Mouse (Mus musculus): ENCODE data around the gene Fut1. TPM values are rescaled to one million over a fixed set of nuclear protein-coding genes. Genes with fewer than 3 reads are reported as not detected.

The Fut1 gene
- polyA plus RNA-seq, 1 experiment from 2014 or later = not detected

DNA sequence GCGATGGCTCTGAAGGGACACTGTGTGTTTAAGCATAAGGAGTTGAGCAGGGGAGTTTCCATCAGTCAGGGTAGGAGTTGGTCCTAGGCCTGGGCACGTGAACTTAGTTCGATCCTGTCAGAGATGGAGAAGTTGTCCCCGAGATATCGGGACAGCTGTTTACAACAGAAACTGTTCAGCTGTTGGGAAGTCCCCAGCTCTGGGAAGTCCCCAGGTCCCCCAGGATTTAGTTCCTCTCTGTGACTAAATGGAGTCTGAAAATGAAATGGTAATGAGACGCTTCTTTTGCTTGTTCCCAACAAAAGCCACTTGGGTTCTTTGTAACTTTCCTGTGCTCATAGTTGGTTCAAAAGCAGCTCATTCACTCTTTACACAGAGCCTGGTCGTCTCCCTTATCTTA is 25.2 kb upstream of the Fut1 start:
- Histone ChIP-seq H3K4me3 (ENCODE audit: inconsistent target) (no peak overlapping the region), H3K27ac (peak overlapping the region; percentile 12; the same call in 1 of the 2 replicates), H3K36me3 (ENCODE audit: inconsistent target) (peaks cover 13% of the 10 kb centered on the region; the same call in 1 of the 2 replicates), H3K79me2 (ENCODE audit: inconsistent target) (no peaks in the 10 kb centered on the region)
- 29% methylated on average over 7 of the region's 7 CpGs for WGBS (ENCODE audit: missing documents)

DNA sequence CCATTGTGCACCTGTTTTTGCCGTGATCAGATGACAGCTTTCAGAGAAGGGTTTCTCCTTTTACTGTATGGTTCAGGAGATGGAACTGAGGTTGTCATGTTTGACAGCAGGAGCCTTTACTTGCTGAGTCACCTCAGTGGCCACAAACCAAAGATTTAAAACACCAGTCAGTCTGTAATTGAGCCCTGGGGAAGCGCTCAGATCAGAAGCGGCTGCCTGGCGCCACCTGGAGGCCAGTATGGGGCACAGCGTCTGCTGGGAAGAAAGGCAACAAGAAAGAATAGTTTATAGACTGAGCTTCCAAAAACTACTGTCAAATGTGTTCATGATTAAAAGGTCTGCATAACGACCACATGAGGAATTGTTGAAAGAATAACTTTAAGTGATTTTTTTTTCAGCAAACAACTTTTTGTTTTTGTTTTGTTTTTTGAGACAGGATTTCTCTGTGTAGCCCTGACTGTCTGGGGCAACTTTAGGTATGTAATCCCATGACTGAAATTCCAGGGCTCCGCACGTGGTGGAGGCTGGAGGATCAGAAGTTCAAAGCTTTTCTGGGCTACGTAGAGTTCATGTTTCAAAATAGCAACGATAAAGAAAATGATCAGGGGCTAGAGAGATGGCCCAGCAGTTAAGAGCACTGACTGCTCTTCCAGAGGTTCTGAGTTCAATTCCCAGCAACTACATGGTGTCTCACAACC is 23.8 kb upstream of the Fut1 start:
- Histone ChIP-seq H3K27ac (no peak overlapping the region), H3K4me3 (ENCODE audit: inconsistent target) (no peak overlapping the region), H3K36me3 (ENCODE audit: inconsistent target) (peaks cover under 1% of the 10 kb centered on the region; the same call in 1 of the 2 replicates), H3K79me2 (ENCODE audit: inconsistent target) (no peaks in the 10 kb centered on the region)
- 31% methylated on average over 10 of the region's 10 CpGs for WGBS (ENCODE audit: missing documents)

DNA sequence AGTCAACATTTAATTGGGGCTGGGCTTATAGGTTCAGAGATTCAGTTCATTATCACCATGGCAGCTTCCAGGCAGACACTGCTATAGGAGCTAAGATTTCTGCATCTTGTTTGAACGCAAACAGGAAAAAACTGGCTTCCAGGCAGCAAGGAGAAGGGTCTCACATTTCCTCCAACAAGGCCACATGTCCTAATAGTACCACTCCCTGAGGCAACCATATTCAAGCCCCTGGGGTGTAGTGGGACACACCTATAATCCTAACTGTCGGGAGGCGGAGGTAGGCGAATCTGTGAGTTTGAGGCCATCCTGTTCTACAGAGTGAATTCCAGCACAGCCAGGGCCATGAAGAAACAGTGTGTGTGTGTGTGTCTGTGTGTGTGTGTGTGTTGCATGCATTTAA is 21.9 kb upstream of the Fut1 start:
- Histone ChIP-seq H3K27ac (no peak overlapping the region), H3K4me3 (ENCODE audit: inconsistent target) (no peak overlapping the region), H3K36me3 (ENCODE audit: inconsistent target) (no peaks in the 10 kb centered on the region), H3K79me2 (ENCODE audit: inconsistent target) (no peaks in the 10 kb centered on the region)
- 94% methylated on average over 4 of the region's 4 CpGs for WGBS (ENCODE audit: missing documents)

DNA sequence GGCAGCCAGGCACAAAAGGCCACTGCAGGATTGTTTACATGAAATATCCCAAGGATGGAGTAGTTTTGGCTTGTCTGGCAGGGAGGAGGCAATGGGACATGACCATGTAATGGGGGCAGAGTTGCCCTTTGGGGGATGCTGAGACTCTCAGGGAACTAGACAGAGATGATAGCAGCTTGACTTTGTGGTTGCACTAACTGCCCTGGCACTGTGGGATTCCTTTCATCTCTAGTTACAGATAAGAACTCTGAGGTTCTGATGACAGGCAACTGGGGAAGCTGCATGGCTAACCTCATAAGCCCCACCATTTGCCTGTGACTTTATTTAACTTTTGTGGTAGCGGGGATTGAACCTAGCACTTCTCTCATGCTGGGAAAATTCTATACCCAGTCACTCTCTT is 21.0 kb upstream of the Fut1 start:
- 100% methylated on average over 1 of the region's 1 CpGs for WGBS (ENCODE audit: missing documents)
- Histone ChIP-seq H3K27ac (no peak overlapping the region), H3K4me3 (ENCODE audit: inconsistent target) (no peak overlapping the region), H3K36me3 (ENCODE audit: inconsistent target) (no peaks in the 10 kb centered on the region), H3K79me2 (ENCODE audit: inconsistent target) (no peaks in the 10 kb centered on the region)

DNA sequence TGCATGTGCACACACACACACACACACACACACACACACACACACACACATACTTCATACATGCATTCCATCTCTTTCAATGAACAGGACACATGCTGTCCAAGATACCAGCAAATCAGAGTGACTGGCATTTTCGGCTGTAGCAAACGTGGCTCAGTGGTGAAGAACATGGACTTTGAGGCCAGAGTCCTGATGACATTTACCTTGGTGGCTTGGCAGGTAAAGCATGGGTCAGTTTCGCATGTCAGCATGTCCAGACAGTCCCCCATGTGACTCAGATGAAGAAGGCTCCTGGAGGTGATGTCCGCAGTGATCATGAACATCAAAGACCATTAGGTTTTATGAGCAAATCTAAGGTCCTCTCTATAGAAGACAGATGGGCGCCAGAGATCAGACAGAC is 20.1 kb upstream of the Fut1 start:
- Histone ChIP-seq H3K36me3 (ENCODE audit: inconsistent target) (no peaks in the 10 kb centered on the region), H3K4me3 (ENCODE audit: inconsistent target) (no peak overlapping the region), H3K79me2 (ENCODE audit: inconsistent target) (no peaks in the 10 kb centered on the region), H3K27ac (no peak overlapping the region)
- WGBS (ENCODE audit: missing documents) = 95% methylated on average over 5 of the region's 5 CpGs

DNA sequence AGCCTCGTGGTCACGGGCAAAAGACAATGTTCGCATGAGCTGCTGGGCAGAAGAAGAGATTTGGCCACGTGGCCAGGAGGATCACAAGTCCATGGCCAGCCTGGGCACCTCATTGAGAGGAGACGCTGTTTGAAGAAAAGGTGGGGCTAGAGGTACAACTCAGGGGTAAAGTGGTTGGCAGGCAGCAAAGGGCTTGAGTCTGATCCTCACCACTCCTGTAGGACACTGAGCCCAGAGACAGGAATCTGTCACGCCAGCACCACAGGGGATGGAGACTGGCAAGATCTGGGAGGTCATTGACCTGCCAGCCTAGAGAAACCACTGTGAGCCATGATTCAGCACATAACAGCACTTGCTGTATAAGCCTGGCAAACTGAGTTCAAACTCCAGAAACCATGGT is 19.6 kb upstream of the Fut1 start:
- no peaks in the 10 kb centered on the region for H3K36me3 ChIP-seq (ENCODE audit: inconsistent target)
- no peak overlapping the region for H3K27ac ChIP-seq
- WGBS (ENCODE audit: missing documents) = 89% methylated on average over 6 of the region's 6 CpGs
- no peak overlapping the region for H3K4me3 ChIP-seq (ENCODE audit: inconsistent target)
- no peaks in the 10 kb centered on the region for H3K79me2 ChIP-seq (ENCODE audit: inconsistent target)

DNA sequence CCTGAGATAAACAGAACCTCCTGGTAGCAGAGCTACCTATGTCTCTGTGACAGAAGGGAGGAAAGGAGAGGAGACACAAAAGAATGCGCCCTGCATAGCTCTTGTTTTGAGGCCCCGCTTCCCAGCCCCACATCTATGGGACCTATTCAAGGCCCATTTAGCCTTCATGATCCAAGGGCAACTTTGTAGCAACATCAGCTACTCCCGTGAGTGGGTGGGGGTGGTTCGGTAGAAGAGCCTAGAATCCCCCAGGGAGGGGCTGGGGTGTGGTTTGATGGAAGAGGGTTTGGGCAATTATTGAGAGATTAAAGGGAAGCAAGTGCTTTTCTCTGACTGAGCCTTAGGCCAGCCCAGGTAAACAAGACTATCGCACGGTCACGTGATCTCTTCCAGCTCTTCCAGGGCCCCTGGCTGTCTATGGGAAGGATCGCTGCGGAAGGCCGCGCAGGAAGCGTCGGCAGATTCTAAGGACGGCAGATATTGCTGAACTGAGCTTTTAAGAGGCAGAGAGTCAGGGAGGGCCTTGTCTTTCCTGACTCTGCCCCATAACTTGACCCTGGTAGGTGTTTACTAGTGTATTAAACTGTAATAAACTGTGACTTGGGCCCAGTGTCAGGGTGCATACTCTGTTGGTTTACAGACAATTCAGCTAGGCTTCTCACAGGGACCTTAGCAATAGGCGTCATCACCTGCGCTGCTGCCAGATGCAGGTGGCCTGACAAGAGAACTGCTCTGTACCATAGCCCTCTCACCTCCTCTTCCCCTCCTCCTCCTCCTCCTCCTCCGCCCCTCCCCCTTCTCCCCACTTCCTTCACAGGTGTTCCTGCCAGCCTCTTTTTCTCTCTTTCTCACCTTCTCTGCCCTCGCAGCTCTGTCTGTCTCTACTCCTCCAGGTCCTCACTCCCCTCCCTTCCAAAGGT is 17.9 kb upstream of the Fut1 start:
- Histone ChIP-seq H3K27ac (no peak overlapping the region), H3K4me3 (ENCODE audit: inconsistent target) (no peak overlapping the region), H3K36me3 (ENCODE audit: inconsistent target) (no peaks in the 10 kb centered on the region), H3K79me2 (ENCODE audit: inconsistent target) (no peaks in the 10 kb centered on the region)
- WGBS (ENCODE audit: missing documents) = 93% methylated on average over 18 of the region's 18 CpGs

DNA sequence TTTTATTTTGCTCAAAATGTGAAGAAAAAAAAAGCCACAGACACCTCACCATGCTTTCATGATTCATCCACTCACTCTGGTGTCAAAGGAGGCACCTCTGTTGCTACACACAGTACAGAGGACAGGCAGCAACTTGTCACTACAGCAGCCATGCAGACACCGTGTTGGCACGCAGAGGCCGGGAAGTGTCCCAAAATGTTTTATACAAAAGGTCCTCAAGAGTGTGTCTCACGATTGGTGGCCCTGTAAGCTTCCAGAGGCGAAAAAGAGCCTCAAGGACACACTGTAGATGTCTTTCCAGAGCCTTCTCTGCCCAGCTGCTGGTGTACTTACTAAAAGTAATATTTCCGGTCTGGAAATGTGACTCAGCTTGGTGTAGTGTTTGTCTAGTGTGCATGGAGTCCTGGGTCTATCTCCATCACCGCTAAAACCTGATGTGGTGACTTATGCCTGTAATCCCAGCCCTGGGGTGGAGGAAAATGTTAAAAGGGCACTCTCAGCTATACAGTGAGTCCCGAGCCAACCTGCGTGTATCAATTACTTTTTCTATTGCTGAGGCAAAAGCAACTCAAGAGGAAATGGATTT is 11.3 kb upstream of the Fut1 start:
- Histone ChIP-seq H3K36me3 (ENCODE audit: inconsistent target) (no peaks in the 10 kb centered on the region), H3K4me3 (ENCODE audit: inconsistent target) (no peak overlapping the region), H3K27ac (no peak overlapping the region), H3K79me2 (ENCODE audit: inconsistent target) (no peaks in the 10 kb centered on the region)
- WGBS (ENCODE audit: missing documents) = 89% methylated on average over 9 of the region's 9 CpGs

DNA sequence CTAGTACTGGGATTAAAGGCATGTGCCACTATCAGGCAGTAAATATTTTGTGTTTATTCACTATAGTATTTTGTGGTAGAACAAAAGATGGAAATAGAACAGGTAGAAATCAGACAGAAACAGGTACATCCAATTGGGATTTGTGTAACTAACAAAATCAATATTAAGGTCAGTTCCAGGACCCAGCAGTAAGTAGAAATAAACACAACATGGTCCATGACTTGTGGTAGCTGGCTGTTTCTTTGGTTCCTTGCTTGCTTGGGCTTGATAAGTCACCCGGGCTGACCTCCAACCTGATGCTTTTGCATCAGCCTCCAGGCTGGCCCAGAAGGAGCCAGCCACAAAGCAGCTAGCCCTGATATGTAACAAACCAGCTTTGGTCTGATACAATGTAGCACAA is 7.6 kb upstream of the Fut1 start:
- WGBS (ENCODE audit: missing documents) = 100% methylated on average over 1 of the region's 1 CpGs

DNA sequence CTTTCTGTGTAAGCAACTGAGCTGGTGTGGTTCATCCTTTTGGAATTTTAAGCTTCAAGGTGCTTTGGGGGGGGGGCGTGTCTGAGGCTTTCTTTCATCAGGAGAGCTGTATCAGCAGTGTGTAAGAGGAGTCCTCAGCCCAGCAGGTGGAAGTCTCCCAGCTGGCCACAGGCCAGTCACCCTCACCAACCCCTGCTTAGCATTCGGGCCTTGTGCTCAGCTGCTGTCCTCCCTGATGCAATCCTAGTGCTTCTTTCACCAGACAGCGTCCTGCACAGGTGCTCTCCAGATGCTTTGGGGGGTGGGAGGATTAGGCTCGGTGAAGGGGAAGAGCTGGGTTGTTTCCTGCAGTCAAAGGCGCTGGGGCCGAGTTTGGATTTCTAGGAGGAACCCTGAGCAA is 812 bp upstream of the Fut1 start:
- H3K27ac ChIP-seq = no peak overlapping the region
- H3K4me3 ChIP-seq (ENCODE audit: inconsistent target) = no peak overlapping the region
- WGBS (ENCODE audit: missing documents) = 62% methylated on average over 6 of the region's 6 CpGs
- no peaks in the 10 kb centered on the region for H3K79me2 ChIP-seq (ENCODE audit: inconsistent target)
- no peaks in the 10 kb centered on the region for H3K36me3 ChIP-seq (ENCODE audit: inconsistent target)

More for the DNA sequence above, 7.6 kb upstream of the Fut1 start:
- Histone ChIP-seq H3K27ac (no peak overlapping the region), H3K4me3 (ENCODE audit: inconsistent target) (no peak overlapping the region), H3K36me3 (ENCODE audit: inconsistent target) (no peaks in the 10 kb centered on the region), H3K79me2 (ENCODE audit: inconsistent target) (no peaks in the 10 kb centered on the region)

DNA sequence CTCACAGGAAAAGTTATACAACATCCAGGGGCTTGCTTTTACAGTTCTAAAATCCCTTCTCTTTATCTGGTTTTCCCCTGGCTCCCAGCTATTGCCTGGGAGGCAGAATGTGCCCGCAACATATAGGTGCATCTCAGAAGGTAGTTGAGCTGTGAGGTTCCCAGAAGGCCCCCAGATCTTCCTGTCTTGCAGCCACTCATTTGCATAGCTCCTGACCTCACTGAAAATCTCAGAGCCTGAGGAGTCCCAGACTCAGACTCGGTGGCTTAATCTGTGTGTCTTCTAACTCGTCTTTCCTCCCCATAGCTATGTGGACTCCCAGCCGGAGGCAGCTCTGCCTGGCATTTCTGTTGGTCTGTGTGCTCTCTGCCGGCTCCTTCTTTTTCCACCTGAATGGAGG is 1.2 kb downstream of the Fut1 start:
- no peaks in the 10 kb centered on the region for H3K79me2 ChIP-seq (ENCODE audit: inconsistent target)
- no peak overlapping the region for H3K27ac ChIP-seq
- H3K36me3 ChIP-seq (ENCODE audit: inconsistent target) = no peaks in the 10 kb centered on the region
- 86% methylated on average over 5 of the region's 5 CpGs for WGBS (ENCODE audit: missing documents)
- no peak overlapping the region for H3K4me3 ChIP-seq (ENCODE audit: inconsistent target)

DNA sequence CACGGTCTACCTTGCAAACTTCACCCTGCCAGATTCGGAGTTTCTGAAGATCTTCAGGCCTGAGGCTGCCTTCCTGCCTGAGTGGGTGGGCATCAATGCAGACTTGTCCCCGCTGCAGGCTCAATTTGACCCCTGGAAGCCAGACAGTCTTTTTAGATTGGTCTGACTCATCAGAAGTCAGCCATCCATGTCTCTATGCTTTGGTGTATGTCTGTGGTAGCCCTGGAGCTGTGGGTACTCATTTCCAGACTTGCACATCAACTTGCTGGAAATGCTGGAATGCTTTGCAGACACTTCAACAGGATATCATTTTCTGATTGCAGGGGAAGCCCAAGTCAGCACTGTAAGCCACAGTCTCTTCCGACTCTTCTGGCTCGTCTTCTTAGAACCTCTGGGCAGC is 2.5 kb downstream of the Fut1 start:
- Histone ChIP-seq H3K27ac (no peak overlapping the region), H3K79me2 (ENCODE audit: inconsistent target) (no peaks in the 10 kb centered on the region), H3K4me3 (ENCODE audit: inconsistent target) (no peak overlapping the region), H3K36me3 (ENCODE audit: inconsistent target) (no peaks in the 10 kb centered on the region)
- 94% methylated on average over 5 of the region's 5 CpGs for WGBS (ENCODE audit: missing documents)

DNA sequence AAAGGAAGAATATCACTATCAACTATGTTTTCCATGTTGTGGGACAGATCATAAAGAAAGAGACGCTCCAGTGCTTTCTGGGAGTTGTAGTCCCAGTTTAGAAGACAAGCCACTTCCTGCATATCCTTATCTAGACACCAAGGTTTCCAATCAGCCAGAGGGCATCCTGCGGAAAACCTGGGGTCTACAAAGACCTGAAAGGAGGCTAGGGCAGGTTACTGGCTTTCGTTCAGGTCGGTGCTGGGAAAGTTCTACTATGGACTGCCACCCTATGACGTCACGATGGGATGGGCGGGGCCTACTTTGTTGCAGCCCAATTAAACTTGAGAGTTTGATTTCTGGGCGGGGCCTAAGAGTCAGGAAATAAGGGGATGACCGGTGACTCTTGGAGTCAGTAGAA is 4.4 kb downstream of the Fut1 start, which contains the start of gene Izumo1:
Izumo1 (plus strand) TSS at position 369 of the 400 bp plus-strand sequence.
- H3K27ac ChIP-seq = no peak within 1 kb of the TSS
- H3K36me3 ChIP-seq (ENCODE audit: inconsistent target) = no peaks in the 10 kb centered on the region
- H3K4me3 ChIP-seq (ENCODE audit: inconsistent target) = no peak within 1 kb of the TSS
- no peaks in the 10 kb centered on the region for H3K79me2 ChIP-seq (ENCODE audit: inconsistent target)
- WGBS (ENCODE audit: missing documents) = 48% methylated on average over 9 of the region's 9 CpGs

DNA sequence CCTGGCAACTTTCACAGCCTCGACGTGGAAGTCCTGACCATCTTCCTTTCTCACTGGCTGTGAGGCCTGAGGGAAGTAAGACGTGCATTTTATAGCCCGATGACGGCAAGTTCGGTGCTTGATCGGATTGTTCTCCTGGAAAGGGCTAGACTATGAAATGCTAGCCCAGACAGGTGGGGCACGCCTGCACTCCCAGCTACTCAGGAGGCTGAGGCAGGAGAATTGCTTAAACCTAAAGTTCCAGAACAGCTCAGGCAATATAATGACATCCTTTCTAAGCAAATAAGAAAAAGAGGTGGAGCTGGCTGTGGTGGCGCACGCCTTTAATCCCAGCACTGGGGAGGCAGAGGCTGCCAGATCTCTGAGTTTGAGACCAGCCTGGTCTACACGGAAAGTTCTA is 6.4 kb downstream of the Fut1 start:
- Histone ChIP-seq H3K4me3 (ENCODE audit: inconsistent target) (no peak overlapping the region), H3K79me2 (ENCODE audit: inconsistent target) (no peaks in the 10 kb centered on the region), H3K27ac (no peak overlapping the region), H3K36me3 (ENCODE audit: inconsistent target) (no peaks in the 10 kb centered on the region)
- WGBS (ENCODE audit: missing documents) = 94% methylated on average over 11 of the region's 11 CpGs

DNA sequence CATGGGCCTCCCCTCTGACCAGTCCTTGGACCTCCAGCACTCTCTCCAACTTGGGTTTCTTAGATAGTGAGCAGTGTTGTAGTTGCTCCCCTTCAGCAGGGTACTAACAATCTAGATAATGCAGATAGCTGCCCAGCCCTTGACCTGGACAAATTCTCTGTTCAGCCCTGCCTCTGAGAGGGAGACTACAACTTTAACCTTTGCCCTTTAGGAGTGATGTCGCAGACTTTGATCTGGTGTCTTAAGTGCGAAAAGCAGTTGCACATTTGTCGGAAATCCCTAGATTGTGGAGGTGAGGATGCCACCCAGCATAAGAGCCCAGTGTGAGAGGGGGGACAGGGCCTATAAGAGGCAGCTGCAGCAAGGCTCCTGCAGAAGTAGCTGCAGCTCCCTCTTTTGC is 7.6 kb downstream of the Fut1 start:
- Histone ChIP-seq H3K27ac (no peak overlapping the region), H3K36me3 (ENCODE audit: inconsistent target) (no peaks in the 10 kb centered on the region), H3K79me2 (ENCODE audit: inconsistent target) (no peaks in the 10 kb centered on the region), H3K4me3 (ENCODE audit: inconsistent target) (no peak overlapping the region)
- WGBS (ENCODE audit: missing documents) = 97% methylated on average over 3 of the region's 3 CpGs
